Mouse (Mus musculus): Measurements from ENCODE around the gene Zfp697. TPM values are rescaled to one million over a fixed set of nuclear protein-coding genes. Genes with fewer than 3 reads are reported as not detected.

Gene Zfp697
- polyA plus RNA-seq, 1 experiment from 2014 or later, result 8.9 TPM

Other genes with a start within 250 kb of the Zfp697 start
- not detected in 2 replicates for gene Adam30, start 221.8 kb upstream of the Zfp697 start, polyA plus RNA-seq (2016; fragmentation: Nextera tagmentation; extraction: Ambion mirVana)
- gene Reg4, start 160.3 kb upstream of the Zfp697 start, polyA plus RNA-seq (2016; fragmentation: Nextera tagmentation; extraction: Ambion mirVana), result not detected in 2 replicates
- gene Hmgcs2, start 102.0 kb upstream of the Zfp697 start, polyA plus RNA-seq (2016; fragmentation: Nextera tagmentation; extraction: Ambion mirVana), result 2.9 and 3.0 TPM in 2 replicates
- 282 and 290 TPM in 2 replicates for gene Phgdh, start 42.5 kb upstream of the Zfp697 start, polyA plus RNA-seq (2016; fragmentation: Nextera tagmentation; extraction: Ambion mirVana)
- 0.13 TPM in 1 of 2 replicates, not detected in the other for gene Gm4450, start 74.7 kb downstream of the Zfp697 start, polyA plus RNA-seq (2016; fragmentation: Nextera tagmentation; extraction: Ambion mirVana)
- not detected in 2 replicates for gene Hsd3b4, start 128.1 kb downstream of the Zfp697 start, polyA plus RNA-seq (2016; fragmentation: Nextera tagmentation; extraction: Ambion mirVana)
- not detected in 2 replicates for gene Gm10681, start 206.3 kb downstream of the Zfp697 start, polyA plus RNA-seq (2016; fragmentation: Nextera tagmentation; extraction: Ambion mirVana)
- not detected in 2 replicates for gene Hsd3b5, start 247.8 kb downstream of the Zfp697 start, polyA plus RNA-seq (2016; fragmentation: Nextera tagmentation; extraction: Ambion mirVana)